Mouse (Mus musculus): Measurements from ENCODE around the gene 1700021F05Rik. TPM values are rescaled to one million over a fixed set of nuclear protein-coding genes. Genes with fewer than 3 reads are reported as not detected.

The 1700021F05Rik gene
- polyA plus RNA-seq (2015; fragmentation: Nextera tagmentation; extraction: Ambion mirVana): 64.6 and 66.9 TPM in 2 replicates

DNA sequence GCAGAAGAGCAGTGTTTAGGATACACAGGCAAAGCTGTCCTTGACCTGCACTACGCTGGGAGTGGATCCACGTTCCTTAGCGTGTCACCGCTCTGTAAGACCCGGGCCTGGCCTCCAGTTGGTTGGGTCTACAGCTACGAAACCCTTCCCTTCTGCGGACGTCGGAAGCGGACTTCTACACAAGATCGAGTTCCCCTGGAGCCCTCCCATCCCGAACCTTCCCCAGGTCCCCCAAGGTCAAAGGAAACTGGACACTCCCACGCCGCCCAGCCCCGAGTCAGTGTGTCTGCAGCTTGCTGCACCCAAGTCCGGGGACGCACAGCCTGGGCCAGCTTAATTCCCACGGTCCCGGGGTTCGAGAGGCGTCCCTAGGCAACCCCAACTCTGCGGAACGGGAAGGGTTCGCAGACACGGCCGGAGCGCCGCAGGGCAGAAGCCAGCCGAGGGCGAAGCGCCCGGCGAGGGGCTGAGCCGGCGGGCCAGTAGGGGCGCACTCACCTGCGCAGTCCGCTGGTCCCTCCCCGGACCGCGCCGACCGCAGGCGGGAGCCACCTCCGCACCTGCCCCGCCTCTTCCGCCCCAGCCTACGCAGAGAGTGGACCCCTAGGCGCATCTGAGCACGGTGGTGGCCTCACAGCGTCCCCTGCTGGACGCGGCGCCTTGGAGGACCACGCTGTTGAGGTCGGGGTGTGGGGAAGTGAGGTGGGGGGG lies at the start of gene 1700021F05Rik:
1700021F05Rik (minus strand) TSS at position 553 of the 711 bp plus-strand sequence.
- H3K9ac ChIP-seq: peak within 1 kb of the TSS; percentile 94
- H3K4me2 ChIP-seq: peak within 1 kb of the TSS; percentile 64
- ATAC-seq (ENCODE audit: insufficient read depth, low FRiP score, low read depth): peak; percentile 99
- peaks cover 11% of the 10 kb centered on the region; the same call in 1 of the 2 replicates for H3K4me1 ChIP-seq
- H3K36me3 ChIP-seq: no peaks in the 10 kb centered on the region
- H3K27me3 ChIP-seq (replicated peaks): no peaks in the 10 kb centered on the region
- no peaks in the 10 kb centered on the region for H3K9me3 ChIP-seq
- peak within 1 kb of the TSS; percentile 77 for H3K27ac ChIP-seq
- WGBS: under 1% methylated on average over 35 of the region's 56 CpGs
- H3K4me3 ChIP-seq (replicated peaks): peak within 1 kb of the TSS; percentile 98

DNA sequence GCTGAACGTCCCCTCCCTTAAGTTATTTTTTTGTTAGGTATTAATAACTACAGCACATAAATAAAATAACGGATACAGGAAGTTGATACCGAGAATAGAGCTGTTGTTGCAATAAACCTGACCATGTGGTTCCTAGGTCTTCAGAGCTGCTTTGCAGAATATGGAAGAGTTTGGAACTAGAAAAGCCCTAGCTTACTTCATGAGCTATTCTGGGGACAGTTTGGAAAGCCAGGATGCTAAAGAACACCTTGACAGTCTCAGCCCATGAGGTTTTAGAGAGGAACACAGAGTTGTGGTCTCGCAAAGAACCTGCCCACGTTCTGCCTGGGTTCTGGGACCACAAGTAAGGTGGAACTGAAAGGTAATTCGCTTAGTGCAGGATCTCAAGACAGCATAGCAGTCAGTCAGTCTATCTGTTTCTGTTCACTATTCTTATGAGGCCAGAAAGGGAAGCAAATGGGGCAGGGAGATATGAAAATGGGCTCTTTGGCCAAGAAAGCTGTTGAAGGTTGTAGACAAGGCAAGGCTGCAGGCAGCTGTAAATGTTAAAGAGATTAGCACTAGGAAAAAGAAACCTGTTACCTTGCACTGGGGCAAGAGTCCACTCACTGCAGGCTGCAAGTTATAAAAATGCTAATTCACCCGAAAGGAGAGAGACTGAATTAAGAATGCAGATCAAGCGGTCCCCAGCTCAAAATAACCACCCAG lies 47.8 kb upstream of the 1700021F05Rik start:
- Histone ChIP-seq H3K9me3 (no peaks in the 10 kb centered on the region), H3K4me1 (no peaks in the 10 kb centered on the region), H3K4me2 (no peak overlapping the region), H3K27me3 (replicated peaks) (no peaks in the 10 kb centered on the region), H3K36me3 (no peaks in the 10 kb centered on the region; the same call in 1 of the 2 replicates), H3K4me3 (replicated peaks) (no peak overlapping the region), H3K9ac (no peak overlapping the region), H3K27ac (no peak overlapping the region)
- ATAC-seq (ENCODE audit: insufficient read depth, low FRiP score, low read depth): no peak
- 71% methylated on average over 8 of the region's 8 CpGs for WGBS

DNA sequence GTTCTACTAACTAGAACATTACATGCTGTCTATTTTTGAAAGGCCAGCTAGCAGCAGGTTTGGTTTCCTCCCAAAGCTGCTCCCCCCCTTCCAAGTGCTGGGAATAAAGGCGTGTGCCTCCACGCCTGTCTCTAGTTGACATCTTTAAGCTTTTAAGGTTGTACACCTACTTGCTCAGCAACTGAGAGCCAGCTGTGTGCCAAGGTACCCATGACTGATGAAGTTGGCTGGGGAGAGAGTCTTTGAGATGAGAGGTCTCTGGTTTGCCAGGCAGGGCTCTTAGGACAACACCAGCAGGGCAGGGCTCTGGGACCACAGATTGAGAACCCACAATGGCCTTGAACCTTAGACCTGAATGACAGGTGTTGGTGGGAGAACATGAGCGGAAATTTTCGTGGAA lies 43.7 kb upstream of the 1700021F05Rik start:
- Histone ChIP-seq H3K36me3 (peaks cover 2% of the 10 kb centered on the region; the same call in 1 of the 2 replicates), H3K4me1 (peaks cover 5% of the 10 kb centered on the region; the same call in 1 of the 2 replicates), H3K9me3 (no peaks in the 10 kb centered on the region), H3K27ac (no peak overlapping the region), H3K4me3 (replicated peaks) (no peak overlapping the region), H3K27me3 (replicated peaks) (no peaks in the 10 kb centered on the region), H3K9ac (no peak overlapping the region), H3K4me2 (no peak overlapping the region)
- ATAC-seq (ENCODE audit: insufficient read depth, low FRiP score, low read depth): no peak
- 91% methylated on average over 4 of the region's 4 CpGs for WGBS

DNA sequence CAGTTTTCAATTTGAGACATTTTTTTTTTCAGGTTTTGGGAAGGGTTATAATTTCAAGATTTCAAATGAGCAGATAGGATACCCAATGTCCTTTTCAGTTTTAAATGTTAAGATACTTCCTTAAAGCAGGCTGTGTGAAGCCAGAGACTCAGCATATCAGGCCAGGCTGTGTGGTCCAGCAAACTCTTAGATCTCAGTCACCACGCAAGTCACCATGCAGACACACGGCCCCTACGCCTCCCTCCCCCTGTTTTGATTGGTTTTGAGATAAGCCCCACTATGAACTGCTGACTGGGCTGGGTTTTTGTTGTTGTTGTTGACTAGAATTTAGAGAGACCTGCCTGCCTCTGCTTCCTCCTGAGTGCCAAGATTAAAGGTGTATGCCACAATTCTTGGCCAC lies 40.5 kb upstream of the 1700021F05Rik start:
- Histone ChIP-seq H3K9me3 (no peaks in the 10 kb centered on the region), H3K27ac (peak overlapping the region; percentile 95), H3K36me3 (peaks cover 2% of the 10 kb centered on the region; the same call in 1 of the 2 replicates), H3K4me3 (replicated peaks) (peak overlapping the region; percentile 69), H3K4me2 (peak overlapping the region; percentile 82), H3K4me1 (peaks cover 14% of the 10 kb centered on the region), H3K27me3 (replicated peaks) (no peaks in the 10 kb centered on the region), H3K9ac (no peak overlapping the region)
- WGBS: 50% methylated on average over 3 of the region's 3 CpGs
- no peak for ATAC-seq (ENCODE audit: insufficient read depth, low FRiP score, low read depth)

DNA sequence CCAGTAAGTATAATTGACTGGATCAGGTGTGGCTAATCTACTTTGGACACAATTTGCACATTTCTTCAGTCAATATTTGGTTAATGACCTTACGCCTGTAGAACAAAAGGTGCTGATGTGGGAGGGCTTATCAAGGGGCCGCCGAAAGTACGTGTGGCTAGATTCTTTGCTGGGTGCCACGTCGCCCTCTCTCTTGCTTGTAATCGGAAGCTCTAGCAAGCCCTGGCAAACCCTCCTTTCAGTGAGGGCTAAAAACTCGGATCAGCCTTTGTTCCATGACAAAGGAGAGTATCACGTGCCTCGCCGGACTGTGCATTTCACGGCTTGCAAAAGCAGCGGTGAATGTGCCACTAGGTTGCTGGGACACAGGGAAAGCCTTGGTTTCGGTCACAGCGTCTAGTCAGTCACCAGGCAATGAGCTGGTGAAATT lies 39.9 kb upstream of the 1700021F05Rik start:
- H3K9me3 ChIP-seq: no peaks in the 10 kb centered on the region
- no peaks in the 10 kb centered on the region for H3K27me3 ChIP-seq (replicated peaks)
- peak; percentile 57 for ATAC-seq (ENCODE audit: insufficient read depth, low FRiP score, low read depth)
- H3K27ac ChIP-seq: peak overlapping the region; percentile 95
- peaks cover 14% of the 10 kb centered on the region for H3K4me1 ChIP-seq
- H3K36me3 ChIP-seq: peaks cover 2% of the 10 kb centered on the region; the same call in 1 of the 2 replicates
- peak overlapping the region; percentile 69 for H3K4me3 ChIP-seq (replicated peaks)
- no peak overlapping the region for H3K9ac ChIP-seq
- peak overlapping the region; percentile 82 for H3K4me2 ChIP-seq
- under 1% methylated on average over 15 of the region's 15 CpGs for WGBS

DNA sequence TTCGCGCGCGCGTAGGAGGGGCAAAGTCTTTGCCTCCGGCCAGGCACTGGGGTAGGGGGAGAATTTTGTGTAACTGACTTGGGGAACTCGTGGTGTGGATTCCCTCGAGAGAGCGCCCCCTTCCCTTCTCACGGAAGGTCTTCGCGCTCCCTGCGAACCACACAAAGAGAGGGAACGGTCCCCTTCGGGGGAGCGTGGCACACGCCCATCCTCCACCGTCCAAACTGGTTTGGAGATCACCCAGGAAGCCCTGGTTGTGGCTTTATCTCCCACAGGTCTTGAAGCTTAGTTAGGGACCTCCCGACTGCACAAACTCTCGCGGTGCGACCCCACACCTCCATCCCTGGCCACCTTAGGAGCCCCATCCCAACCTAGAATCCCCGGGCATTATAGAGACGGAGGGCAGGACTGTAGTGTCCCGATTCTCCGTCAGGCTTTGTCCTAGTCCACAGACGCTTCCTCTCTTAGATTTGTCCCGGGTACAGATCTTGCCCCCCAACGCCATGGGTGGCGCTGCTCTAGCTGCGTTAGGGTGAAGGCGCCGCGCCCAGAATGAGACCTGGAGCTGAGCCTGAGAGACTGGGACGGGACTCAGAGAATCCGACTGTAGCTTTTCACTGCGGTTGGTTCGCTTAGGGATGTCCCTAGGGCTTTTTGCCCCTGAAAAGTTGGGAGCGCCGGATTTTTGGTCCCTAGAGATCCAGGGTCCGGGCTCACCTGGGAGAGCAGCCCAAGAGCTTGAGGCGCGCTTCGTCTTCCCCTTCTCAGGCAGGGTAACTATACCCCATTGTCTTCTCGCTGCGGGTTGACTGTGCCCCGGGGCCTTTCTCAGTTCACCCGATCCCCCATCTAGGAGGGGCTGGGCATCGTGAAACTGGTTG lies 38.8 kb upstream of the 1700021F05Rik start:
- H3K4me1 ChIP-seq: peaks cover 14% of the 10 kb centered on the region
- H3K9me3 ChIP-seq: no peaks in the 10 kb centered on the region
- H3K27ac ChIP-seq: peak overlapping the region; percentile 95
- ATAC-seq (ENCODE audit: insufficient read depth, low FRiP score, low read depth): no peak; the same call in 1 of the 2 replicates
- peak overlapping the region; percentile 85 for H3K9ac ChIP-seq
- peaks cover 2% of the 10 kb centered on the region; the same call in 1 of the 2 replicates for H3K36me3 ChIP-seq
- 0% methylated on average over 47 of the region's 49 CpGs for WGBS
- peak overlapping the region; percentile 82 for H3K4me2 ChIP-seq
- peak overlapping the region; percentile 69 for H3K4me3 ChIP-seq (replicated peaks)
- H3K27me3 ChIP-seq (replicated peaks): no peaks in the 10 kb centered on the region

DNA sequence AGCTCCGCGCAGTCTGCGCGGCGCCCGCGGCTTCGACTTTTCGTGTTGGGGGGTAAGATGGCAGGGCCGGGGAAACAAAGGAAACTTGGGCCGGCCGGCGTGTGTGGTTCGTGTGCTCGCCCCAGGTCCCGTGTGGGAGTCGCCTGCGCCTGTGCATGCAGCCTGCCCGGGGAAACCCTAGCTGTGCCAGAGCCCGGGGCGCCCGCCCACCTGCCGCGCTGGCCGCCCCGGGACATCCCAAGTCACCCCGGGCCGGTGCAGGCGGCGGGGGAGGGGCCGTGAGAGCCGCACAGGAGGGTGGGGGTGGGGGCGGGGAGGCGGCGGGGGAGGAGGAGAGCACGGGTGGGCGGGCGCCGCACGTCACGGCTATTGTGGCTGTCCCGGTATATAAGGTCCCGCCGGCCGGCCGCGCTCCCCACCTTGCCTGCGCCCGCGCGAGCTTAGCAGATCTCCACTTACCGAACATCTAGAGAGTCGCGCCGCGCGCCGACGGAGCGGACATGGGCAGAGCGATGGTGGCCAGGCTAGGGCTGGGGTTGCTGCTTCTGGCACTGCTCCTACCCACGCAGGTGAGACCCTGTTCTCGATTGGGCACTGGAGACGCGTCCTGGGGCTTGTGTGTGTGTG lies 38.1 kb upstream of the 1700021F05Rik start:
- H3K9ac ChIP-seq: peak overlapping the region; percentile 85
- peak overlapping the region; percentile 95 for H3K27ac ChIP-seq
- no peaks in the 10 kb centered on the region for H3K9me3 ChIP-seq
- peak overlapping the region; percentile 69 for H3K4me3 ChIP-seq (replicated peaks)
- no peaks in the 10 kb centered on the region for H3K27me3 ChIP-seq (replicated peaks)
- peak; percentile 85 for ATAC-seq (ENCODE audit: insufficient read depth, low FRiP score, low read depth)
- H3K4me2 ChIP-seq: peak overlapping the region; percentile 82
- 0% methylated on average over 49 of the region's 65 CpGs for WGBS
- H3K36me3 ChIP-seq: peaks cover 2% of the 10 kb centered on the region; the same call in 1 of the 2 replicates
- peaks cover 14% of the 10 kb centered on the region for H3K4me1 ChIP-seq

DNA sequence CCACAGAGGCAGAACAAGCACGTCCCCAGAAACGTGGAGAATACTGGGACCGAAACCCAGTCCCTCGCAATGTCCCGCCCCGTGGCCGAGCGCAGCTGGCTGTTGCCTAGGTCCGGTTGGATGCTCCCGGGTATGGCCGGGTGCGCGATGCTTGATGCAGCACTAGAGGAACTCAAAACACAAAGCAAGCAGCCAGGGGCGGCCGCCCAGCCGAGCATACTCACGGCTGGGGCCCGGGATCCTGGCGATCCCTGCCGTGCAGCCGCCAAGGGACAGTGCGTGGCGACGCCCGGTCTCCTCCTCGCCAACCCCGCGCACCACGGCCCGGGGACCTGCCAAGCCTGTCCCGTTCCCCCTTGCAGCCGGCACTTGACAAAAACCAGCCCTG lies 37.6 kb upstream of the 1700021F05Rik start:
- Histone ChIP-seq H3K4me1 (peaks cover 14% of the 10 kb centered on the region), H3K27ac (peak overlapping the region; percentile 95), H3K9ac (peak overlapping the region; percentile 59), H3K4me2 (peak overlapping the region; percentile 82), H3K4me3 (replicated peaks) (peak overlapping the region; percentile 69), H3K36me3 (peaks cover under 1% of the 10 kb centered on the region; the same call in 1 of the 2 replicates), H3K27me3 (replicated peaks) (no peaks in the 10 kb centered on the region), H3K9me3 (no peaks in the 10 kb centered on the region)
- ATAC-seq (ENCODE audit: insufficient read depth, low FRiP score, low read depth): peak; percentile 25; the same call in 1 of the 2 replicates
- under 1% methylated on average over 32 of the region's 32 CpGs for WGBS

DNA sequence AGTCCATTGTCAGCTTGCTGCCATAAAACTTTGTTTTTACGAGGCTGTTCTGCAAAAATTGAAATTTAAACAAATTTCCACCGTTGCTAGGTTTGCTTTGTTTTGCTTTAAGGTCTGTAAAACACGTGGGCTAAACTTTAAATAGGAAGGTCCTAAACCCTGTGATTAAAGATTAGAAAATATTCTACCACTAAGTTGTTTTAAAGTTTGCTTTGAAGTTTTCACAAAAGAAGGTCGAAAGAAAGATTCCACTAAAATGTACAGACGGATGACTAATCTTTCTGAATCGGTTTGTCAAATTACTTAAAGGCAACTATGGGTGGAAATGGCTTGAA lies 37.2 kb upstream of the 1700021F05Rik start, which contains the start of gene Cd24a:
Cd24a (plus strand) TSS at position 288 of the 335 bp plus-strand sequence.
- H3K4me2 ChIP-seq: peak within 1 kb of the TSS; percentile 82
- 2% methylated on average over 6 of the region's 6 CpGs for WGBS
- no peaks in the 10 kb centered on the region for H3K27me3 ChIP-seq (replicated peaks)
- H3K9me3 ChIP-seq: no peaks in the 10 kb centered on the region
- H3K9ac ChIP-seq: peak within 1 kb of the TSS; percentile 85
- H3K36me3 ChIP-seq: no peaks in the 10 kb centered on the region
- no peak for ATAC-seq (ENCODE audit: insufficient read depth, low FRiP score, low read depth)
- peaks cover 14% of the 10 kb centered on the region for H3K4me1 ChIP-seq
- H3K4me3 ChIP-seq (replicated peaks): peak within 1 kb of the TSS; percentile 69
- peak within 1 kb of the TSS; percentile 95 for H3K27ac ChIP-seq

DNA sequence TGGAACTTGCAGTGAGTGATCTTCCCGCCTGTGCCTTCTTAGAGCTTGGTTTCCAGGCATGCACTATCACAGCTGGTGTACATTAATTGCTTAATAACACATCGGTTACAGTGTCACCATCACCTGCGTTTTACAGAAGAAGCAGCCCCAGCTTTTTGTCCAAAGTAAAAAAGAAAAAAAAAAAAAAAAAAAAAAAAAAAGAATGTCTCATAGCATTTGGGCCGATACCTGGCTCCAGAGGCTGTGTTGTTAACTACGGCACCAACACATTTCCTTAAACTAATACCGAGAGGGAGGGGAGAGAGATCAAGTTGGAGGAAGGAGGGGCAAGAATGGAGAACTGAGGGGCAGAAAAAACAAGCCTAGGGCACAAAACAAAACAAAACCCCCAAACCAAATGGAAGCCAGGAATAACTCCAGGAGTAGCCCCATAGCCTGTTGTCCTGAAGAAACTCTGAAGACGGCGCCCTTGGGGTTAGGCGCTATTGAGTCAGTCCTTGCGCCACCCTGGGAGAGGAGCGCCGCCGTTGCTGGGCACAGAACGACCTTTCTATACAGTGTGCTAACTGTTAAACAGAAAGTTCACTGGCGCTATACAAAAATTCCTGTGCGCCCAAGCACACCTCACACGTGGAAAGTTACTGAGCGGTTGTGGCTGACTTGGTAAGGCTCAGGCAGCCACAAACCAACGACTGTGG lies 36.7 kb upstream of the 1700021F05Rik start:
- H3K27ac ChIP-seq: peak overlapping the region; percentile 95
- H3K27me3 ChIP-seq (replicated peaks): no peaks in the 10 kb centered on the region
- ATAC-seq (ENCODE audit: insufficient read depth, low FRiP score, low read depth): peak; percentile 12
- H3K4me3 ChIP-seq (replicated peaks): peak overlapping the region; percentile 69; the same call in 1 of the 2 replicates
- H3K9me3 ChIP-seq: no peaks in the 10 kb centered on the region
- no peak overlapping the region; the same call in 1 of the 2 replicates for H3K9ac ChIP-seq
- H3K4me1 ChIP-seq: peaks cover 14% of the 10 kb centered on the region
- no peaks in the 10 kb centered on the region for H3K36me3 ChIP-seq
- H3K4me2 ChIP-seq: peak overlapping the region; percentile 82
- 15% methylated on average over 19 of the region's 19 CpGs for WGBS

All from stomach, embryonic 15.5 days (tissue).